Mouse (Mus musculus) lung, postnatal 0 days (tissue): ENCODE measurements at regions not wholly inside any gene's neighbourhood (a gene's known extent, or its start where the extent isn't known, plus 50 kb on each side); places are given as distances from the start of the nearest gene placed in this dataset.

ENCODE experiments used
- CTCF ChIP-seq: IDR thresholded peaks from 2 replicates; pipeline ENCODE4 v1.5.1; 2016; ENCODE audit warnings: antibody characterized with exemption, mild to moderate bottlenecking
- EP300 ChIP-seq: IDR thresholded peaks from 2 replicates; pipeline ENCODE4 v1.6.1; 2016; ENCODE audit warnings: antibody characterized with exemption, mild to moderate bottlenecking, control low read depth

GRCm38 (mm10) chr12:54316066-54316567 lies 112.5 kb upstream of the Egln3 start:
- no peak for TF ChIP-seq CTCF
- no peak for TF ChIP-seq EP300
